Mouse (Mus musculus) embryo, embryonic 10 days (tissue): ENCODE data around the gene Inpp1.
A peak's percentile ranks its signal among the peaks of the same experiment; 100 is the strongest.

Experiments
- DNase-seq: peaks from one replicate; pipeline ENCODE4 v3.0.0-alpha.2; 2015; ENCODE audit warnings: low spot score

Inpp1 gene

GRCm38 (mm10) chr1:52792701-52793100 lies 24.8 kb downstream of the Inpp1 start:
- no peak for DNase-seq

GRCm38 (mm10) chr1:52787254-52787653 lies 30.2 kb downstream of the Inpp1 start:
- DNase-seq = no peak

- no peak for DNase-seq
Observed at GRCm38 (mm10) chr1:52765176-52766111, 52.0 kb downstream of the Inpp1 start.

GRCm38 (mm10) chr1:52763894-52764809 lies 53.3 kb downstream of the Inpp1 start:
- DNase-seq = no peak

GRCm38 (mm10) chr1:52758174-52758573 lies 59.3 kb downstream of the Inpp1 start:
- DNase-seq = no peak

GRCm38 (mm10) chr1:52754331-52754730 lies 63.2 kb downstream of the Inpp1 start:
- no peak for DNase-seq

- DNase-seq = no peak
Observed at GRCm38 (mm10) chr1:52753828-52754227, 63.7 kb downstream of the Inpp1 start.

- DNase-seq = no peak
Observed at GRCm38 (mm10) chr1:52752706-52753105, 64.8 kb downstream of the Inpp1 start.

GRCm38 (mm10) chr1:52751634-52752033 lies 65.9 kb downstream of the Inpp1 start:
- no peak for DNase-seq

- no peak for DNase-seq
Observed at GRCm38 (mm10) chr1:52749978-52750377, 67.5 kb downstream of the Inpp1 start.

- DNase-seq = peak; percentile 61
Observed at GRCm38 (mm10) chr1:52748260-52748659, 69.2 kb downstream of the Inpp1 start.

GRCm38 (mm10) chr1:52742567-52742966 lies 74.9 kb downstream of the Inpp1 start:
- DNase-seq = no peak
